Mouse (Mus musculus) ES-E14 (cell line): Measurements from ENCODE around the gene Mgme1.

Experiments used
- CHD2 ChIP-seq: IDR thresholded peaks from 2 replicates; pipeline ENCODE4 v1.6.1; 2014; ENCODE audit warnings: mild to moderate bottlenecking, low read depth, low read length, inconsistent platforms
- HCFC1 ChIP-seq: IDR thresholded peaks from 2 replicates; pipeline ENCODE4 v1.6.1; 2012; ENCODE audit warnings: low read length, inconsistent platforms, borderline replicate concordance; ENCODE audit not compliant: insufficient read depth
- MAFK ChIP-seq: IDR thresholded peaks from 2 replicates; pipeline ENCODE4 v1.6.1; 2014; ENCODE audit warnings: mild to moderate bottlenecking, low read depth, low read length, inconsistent platforms; ENCODE audit not compliant: insufficient read depth
- ZC3H11A ChIP-seq: IDR thresholded peaks from 2 replicates; pipeline ENCODE4 v1.6.1; 2012; ENCODE audit warnings: low read depth, mild to moderate bottlenecking, inconsistent platforms, low read length, borderline replicate concordance
- ZNF384 ChIP-seq: IDR thresholded peaks from 2 replicates; pipeline ENCODE4 v1.6.1; 2012; ENCODE audit warnings: low read depth, low read length, inconsistent platforms

DNA sequence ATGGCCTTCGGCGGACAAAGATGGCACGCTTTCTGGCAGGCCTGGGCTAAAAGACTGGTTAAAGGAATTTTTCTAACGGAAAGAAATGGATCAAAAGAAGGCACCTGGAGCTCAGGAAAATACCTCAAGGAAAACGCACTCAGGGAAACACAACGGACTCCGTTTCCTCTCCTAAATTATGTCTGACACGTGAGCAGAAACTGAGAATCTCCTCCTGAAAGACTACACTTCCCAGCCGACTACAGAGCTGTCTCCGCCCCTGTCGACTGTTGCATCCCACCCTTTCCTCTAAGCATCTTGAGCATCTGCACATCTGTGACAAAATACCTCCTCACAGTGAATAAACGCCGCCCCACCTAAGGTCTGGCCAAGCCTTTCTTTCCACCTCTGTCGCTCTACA is 40.8 kb upstream of the Mgme1 start:
- TF ChIP-seq CHD2 = no peak
- peak; percentile 62; the same call in 1 of the 2 replicates for TF ChIP-seq HCFC1
- TF ChIP-seq ZC3H11A = no peak
- no peak for TF ChIP-seq ZNF384
- no peak for TF ChIP-seq MAFK
